Mouse (Mus musculus) liver, embryonic 14.5 days (tissue): ENCODE measurements at regions not wholly inside any gene's neighbourhood (a gene's known extent, or its start where the extent isn't known, plus 50 kb on each side); places are given as distances from the start of the nearest gene placed in this dataset.

Experiments used
- CTCF ChIP-seq: IDR thresholded peaks from 2 replicates; pipeline ENCODE4 v1.5.1; 2016; ENCODE audit warnings: antibody characterized with exemption, low read depth, control low read depth
- EP300 ChIP-seq: IDR thresholded peaks from 2 replicates; pipeline ENCODE4 v1.6.1; 2016; ENCODE audit warnings: antibody characterized with exemption, low read depth

- TF ChIP-seq CTCF: no peak
- no peak for TF ChIP-seq EP300
Measured at GRCm38 (mm10) chr6:99804905-99805245, 78.7 kb upstream of the Prok2 start.
